Mouse (Mus musculus): Measurements from ENCODE around the gene Polr1d.

DNA sequence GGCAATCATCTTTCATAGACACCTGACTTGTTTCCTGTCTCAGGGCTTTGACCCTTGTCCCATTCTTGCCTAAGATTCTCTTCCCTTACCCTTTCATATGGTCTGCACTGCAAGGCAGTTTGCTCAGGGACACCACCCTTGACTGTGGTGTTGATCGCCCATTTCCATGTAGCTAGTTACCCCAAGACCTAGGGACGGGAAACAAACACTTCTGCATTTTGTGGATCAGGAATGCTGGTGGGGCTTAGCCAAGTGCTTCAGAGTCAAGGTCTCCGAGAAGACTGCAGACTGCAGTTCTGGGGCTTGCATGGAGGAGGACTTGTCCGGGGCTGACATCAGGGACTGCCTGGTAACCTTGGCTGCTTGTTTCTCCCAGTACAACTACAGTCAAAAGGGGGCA lies 10.0 kb downstream of the Polr1d start:
- TF ChIP-seq CTCF (IDR thresholded peaks at IDR 0.05; ENCODE audit: low read depth, low read length) (no peak), GATA1 (IDR thresholded peaks at IDR 0.05; ENCODE audit: borderline replicate concordance, low read length) (no peak)

All from G1E (cell line).